Mouse (Mus musculus) megakaryocyte, embryonic 14.5 days (primary cell): Measurements from ENCODE around the gene Ppm1h.

Experiments
- FLI1 ChIP-seq: IDR thresholded peaks from 2 replicates; pipeline ENCODE4 v1.6.1; 2012; ENCODE audit warnings: low read length, inconsistent platforms, mixed read lengths
- GATA1 ChIP-seq: IDR thresholded peaks from 3 replicates; pipeline ENCODE4 v1.6.1; 2012; ENCODE audit warnings: mixed read lengths, low read length, inconsistent platforms, borderline replicate concordance

GRCm38 (mm10) chr10:122817741-122818140 lies 139.2 kb downstream of the Ppm1h start:
- no peak for TF ChIP-seq GATA1
- no peak for TF ChIP-seq FLI1
